Mouse (Mus musculus) midbrain, postnatal 0 days (tissue): ENCODE data around the gene Samd5. TPM values are rescaled to one million over a fixed set of nuclear protein-coding genes. Genes with fewer than 3 reads are reported as not detected.

ENCODE experiments used
- ATAC-seq: fragments of 200-750 bp; cut with Nextera tagmentation; 2 replicates; pipeline ENCODE4 v1.8.0; 2017; ENCODE audit warnings: moderate number of reproducible peaks, mild to moderate bottlenecking, moderate TSS enrichment, moderate library complexity; ENCODE audit not compliant: low FRiP score
- DNase-seq: peaks from one replicate; pipeline ENCODE4 v3.0.0-alpha.2; 2015; ENCODE audit warnings: low spot score
- H3K27ac ChIP-seq: fragments of 300-500 bp; sonication (generic); 2 replicates; pipeline ENCODE4 v1.5.1; 2014; ENCODE audit warnings: low read depth, mild to moderate bottlenecking, low read length, mixed read lengths
- H3K27me3 ChIP-seq: fragments of 300-500 bp; sonication (generic); 2 replicates; pipeline ENCODE4 v1.6.1; 2014; ENCODE audit warnings: low read length, control low read depth, mixed read lengths; ENCODE audit not compliant: insufficient read depth
- H3K36me3 ChIP-seq: fragments of 300-500 bp; sonication (generic); 2 replicates; pipeline ENCODE4 v1.6.1; 2014; ENCODE audit warnings: low read length, control low read depth, mixed read lengths; ENCODE audit not compliant: insufficient read depth
- H3K4me1 ChIP-seq: fragments of 300-500 bp; sonication (generic); 2 replicates; pipeline ENCODE4 v1.6.1; 2014; ENCODE audit warnings: mild to moderate bottlenecking, control low read depth, antibody characterized with exemption, low read length, mixed read lengths; ENCODE audit not compliant: insufficient read depth
- H3K4me2 ChIP-seq: fragments of 300-500 bp; sonication (generic); 2 replicates; pipeline ENCODE4 v1.6.1; 2014; ENCODE audit warnings: low read depth, mild to moderate bottlenecking, low read length, mixed read lengths; ENCODE audit not compliant: poor library complexity, severe bottlenecking
- H3K4me3 ChIP-seq: fragments of 300-500 bp; sonication (generic); 2 replicates; pipeline ENCODE4 v1.5.1; 2014; ENCODE audit warnings: low read depth, mild to moderate bottlenecking, low read length, moderate library complexity
- H3K9ac ChIP-seq: fragments of 300-500 bp; sonication (generic); replicated peaks from 2 replicates; pipeline ENCODE4 v1.6.1; 2014; ENCODE audit warnings: mild to moderate bottlenecking, low read length, moderate library complexity, mixed read lengths; ENCODE audit not compliant: poor library complexity, severe bottlenecking
- H3K9me3 ChIP-seq: fragments of 300-500 bp; sonication (generic); 2 replicates; pipeline ENCODE4 v1.6.1; 2016; ENCODE audit warnings: low read length, control low read depth
- CTCF ChIP-seq: IDR thresholded peaks from 2 replicates; pipeline ENCODE4 v1.5.1; 2016; ENCODE audit warnings: antibody characterized with exemption, mild to moderate bottlenecking
- WGBS: fragments of 180-500 bp; shearing (Covaris S2); extraction: QIAGEN DNeasy Blood & Tissue Kit; methylation state at CpG from one replicate; pipeline ENCODE4 v1.1.7; 2014; 5-methylcytosine and 5-hydroxymethylcytosine counted together
- polyA plus RNA-seq: library from polyadenylated mRNA; unstranded; fragments of >200 nt; fragmentation: Nextera tagmentation; extraction: Ambion mirVana; gene quantifications from 2 replicates; pipeline ENCODE4 v1.2.1, GENCODE M21; 2015
- total RNA-seq: library from RNA; depleted of rRNA; stranded (reverse); fragments of >200 nt; gene quantifications from 2 replicates; pipeline ENCODE4 v1.2.3, GENCODE M21; 2014

Samd5 gene
- total and polyA plus RNA-seq, 2 experiments from 2014 or later = 5.7 to 11.0 TPM

GRCm38 (mm10) chr10:9699071-9699761 is 24.2 kb upstream of the Samd5 start:
- 92% methylated on average over 22 of the region's 22 CpGs for WGBS

GRCm38 (mm10) chr10:9698141-9698540 is 23.1 kb upstream of the Samd5 start:
- ATAC-seq = no peak
- Histone ChIP-seq H3K9me3 (no peaks in the 10 kb centered on the region), H3K27ac (no peak overlapping the region), H3K36me3 (no peaks in the 10 kb centered on the region), H3K27me3 (no peaks in the 10 kb centered on the region), H3K4me3 (no peak overlapping the region), H3K4me1 (no peaks in the 10 kb centered on the region), H3K4me2 (no peak overlapping the region), H3K9ac (no peak overlapping the region)
- WGBS = 76% methylated on average over 9 of the region's 9 CpGs
- no peak for DNase-seq
- no peak for TF ChIP-seq CTCF

More at GRCm38 (mm10) chr10:9699071-9699761, 24.2 kb upstream of the Samd5 start:
- DNase-seq = no peak
- Histone ChIP-seq H3K9me3 (no peaks in the 10 kb centered on the region), H3K36me3 (no peaks in the 10 kb centered on the region), H3K27me3 (no peaks in the 10 kb centered on the region), H3K4me1 (no peaks in the 10 kb centered on the region), H3K4me2 (no peak overlapping the region), H3K4me3 (no peak overlapping the region), H3K27ac (no peak overlapping the region), H3K9ac (no peak overlapping the region)
- TF ChIP-seq CTCF = no peak
- ATAC-seq = no peak

GRCm38 (mm10) chr10:9696543-9697141 is 21.6 kb upstream of the Samd5 start:
- 36% methylated on average over 6 of the region's 6 CpGs for WGBS
- Histone ChIP-seq H3K36me3 (no peaks in the 10 kb centered on the region), H3K27ac (no peak overlapping the region), H3K27me3 (no peaks in the 10 kb centered on the region), H3K4me1 (no peaks in the 10 kb centered on the region), H3K9ac (no peak overlapping the region), H3K4me2 (no peak overlapping the region), H3K9me3 (no peaks in the 10 kb centered on the region), H3K4me3 (no peak overlapping the region)
- ATAC-seq (no peak), DNase-seq (no peak)
- no peak for TF ChIP-seq CTCF

GRCm38 (mm10) chr10:9693990-9694699 is 19.1 kb upstream of the Samd5 start:
- no peaks in the 10 kb centered on the region for H3K9me3 ChIP-seq
- TF ChIP-seq CTCF = no peak
- no peaks in the 10 kb centered on the region for H3K4me1 ChIP-seq
- no peak overlapping the region for H3K27ac ChIP-seq
- H3K4me3 ChIP-seq = no peak overlapping the region
- ATAC-seq (no peak), DNase-seq (no peak)
- peak overlapping the region; percentile 13; the same call in 1 of the 2 replicates for H3K4me2 ChIP-seq
- no peak overlapping the region for H3K9ac ChIP-seq
- no peaks in the 10 kb centered on the region for H3K36me3 ChIP-seq
- H3K27me3 ChIP-seq = no peaks in the 10 kb centered on the region
- WGBS = 36% methylated on average over 16 of the region's 16 CpGs

- Histone ChIP-seq H3K27me3 (no peaks in the 10 kb centered on the region), H3K4me1 (no peaks in the 10 kb centered on the region), H3K4me2 (no peak overlapping the region), H3K9me3 (no peaks in the 10 kb centered on the region), H3K4me3 (no peak overlapping the region), H3K36me3 (no peaks in the 10 kb centered on the region), H3K9ac (no peak overlapping the region), H3K27ac (no peak overlapping the region)
- TF ChIP-seq CTCF = no peak
- 90% methylated on average over 6 of the region's 6 CpGs for WGBS
- no peak for ATAC-seq
- no peak for DNase-seq
Observed at GRCm38 (mm10) chr10:9680928-9681327, 5.9 kb upstream of the Samd5 start.

- WGBS = 37% methylated on average over 5 of the region's 5 CpGs
- Histone ChIP-seq H3K4me3 (no peak overlapping the region), H3K9ac (no peak overlapping the region), H3K9me3 (no peaks in the 10 kb centered on the region), H3K4me1 (no peaks in the 10 kb centered on the region), H3K4me2 (no peak overlapping the region), H3K36me3 (no peaks in the 10 kb centered on the region), H3K27me3 (no peaks in the 10 kb centered on the region), H3K27ac (no peak overlapping the region)
- no peak for TF ChIP-seq CTCF
- ATAC-seq = no peak
- no peak for DNase-seq
Observed at GRCm38 (mm10) chr10:9679911-9680310, 4.9 kb upstream of the Samd5 start.
